Mouse (Mus musculus): ENCODE results near the gene Rfx1.

GRCm38 (mm10) chr8:84065037-84065436 lies 1.6 kb upstream of the Rfx1 start, which contains the start of gene Gm10643:
- TF ChIP-seq POLR2A (IDR thresholded peaks at IDR 0.05; ENCODE audit: low read depth, low read length), result no peak
- TF ChIP-seq CTCF (IDR thresholded peaks at IDR 0.05; ENCODE audit: extremely low read depth, insufficient read depth, insufficient read length, insufficient replicate concordance), result no peak
